Mouse (Mus musculus) MEL (cell line): Measurements from ENCODE around the gene Rasd2.

Experiments
- CHD2 ChIP-seq: IDR thresholded peaks from 2 replicates; pipeline ENCODE4 v1.6.1; 2011; ENCODE audit warnings: low read length, improper control_type of control experiment
- CTCF ChIP-seq, 3 experiments: IDR thresholded peaks in 2 of 3; conservative IDR thresholded peaks in 1 of 3; 2 replicates each; pipeline ENCODE4 v1.5.1; 2011 to 2012; ENCODE audit warnings: low read length in 3 of 3, low read depth in 2 of 3, mild to moderate bottlenecking in 2 of 3, improper control_type of control experiment in 1 of 3, inconsistent platforms in 1 of 3, mixed read lengths in 1 of 3, moderate library complexity in 1 of 3; ENCODE audit not compliant: control insufficient read depth in 1 of 3, insufficient read depth in 1 of 3, poor library complexity in 1 of 3, severe bottlenecking in 1 of 3
- EP300 ChIP-seq, 2 experiments: IDR thresholded peaks; 2 replicates each; pipeline ENCODE4 v1.6.1; 2011; ENCODE audit warnings: improper control_type of control experiment in 2 of 2, low read length in 2 of 2, low read depth in 1 of 2, mild to moderate bottlenecking in 1 of 2

- TF ChIP-seq CTCF (IDR thresholded peaks at IDR 0.05 in 2 of 3, conservative IDR thresholded peaks at IDR 0.05 in 1 of 3; ENCODE audit: control insufficient read depth in 1 of 3, insufficient read depth in 1 of 3, low read depth in 2 of 3, low read length in 3 of 3, poor library complexity in 1 of 3, severe bottlenecking in 1 of 3) (no peak), CHD2 (no peak), EP300 (IDR thresholded peaks at IDR 0.05; ENCODE audit: low read depth in 1 of 2, low read length in 2 of 2) (no peak)
Observed at GRCm38 (mm10) chr8:75204190-75204868, 9.4 kb upstream of the Rasd2 start.
